Mouse (Mus musculus) small intestine, adult 2 months (tissue): Measurements from ENCODE around the gene Nell1.

Experiments used
- CTCF ChIP-seq: fragments of 200-500 bp; IDR thresholded peaks from 2 replicates; pipeline ENCODE4 v1.5.1; 2012; ENCODE audit warnings: low read depth, mild to moderate bottlenecking, control low read depth, inconsistent platforms, low read length, moderate library complexity, mixed read lengths; ENCODE audit not compliant: insufficient replicate concordance, insufficient read length; ENCODE audit errors: extremely low read depth
- POLR2A ChIP-seq: fragments of 200-500 bp; IDR thresholded peaks from 2 replicates; pipeline ENCODE4 v1.6.1; 2012; ENCODE audit warnings: low read depth, mild to moderate bottlenecking, control low read depth, inconsistent platforms, low read length, moderate library complexity

DNA sequence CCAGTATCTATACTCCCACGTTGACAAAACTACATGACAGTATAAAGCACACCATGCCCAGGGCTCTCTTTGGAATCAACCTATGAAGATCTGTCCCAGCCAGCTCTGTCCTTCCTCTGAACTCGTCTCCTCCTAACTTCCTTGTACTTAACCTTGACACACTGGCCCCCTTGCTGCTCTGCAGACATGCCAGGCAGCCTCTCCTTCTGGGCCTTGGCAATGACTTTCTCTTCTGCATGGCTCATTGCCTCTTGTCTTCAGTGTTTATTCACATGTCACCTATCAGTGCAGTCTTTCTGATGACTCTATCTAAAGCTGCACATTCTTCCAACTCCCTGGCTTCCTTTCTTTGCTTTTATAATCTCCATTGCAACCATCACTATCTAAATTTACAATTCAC is 376.9 kb downstream of the Nell1 start:
- TF ChIP-seq CTCF = no peak
- no peak for TF ChIP-seq POLR2A
